Mouse (Mus musculus) liver, embryonic 11.5 days (tissue): ENCODE results near the gene Rhbdd3. TPM values are rescaled to one million over a fixed set of nuclear protein-coding genes. Genes with fewer than 3 reads are reported as not detected.

Source experiments
- ATAC-seq: fragments of 200-750 bp; cut with Nextera tagmentation; replicated peaks from 2 replicates; pipeline ENCODE4 v1.8.0; 2017; ENCODE audit warnings: moderate number of reproducible peaks, mild to moderate bottlenecking, moderate TSS enrichment, moderate library complexity; ENCODE audit not compliant: low FRiP score
- DNase-seq: peaks from one replicate; pipeline ENCODE4 v3.0.0-alpha.2; 2017; ENCODE audit warnings: low spot score
- H3K27ac ChIP-seq: fragments of 300-500 bp; sonication (generic); 2 replicates; pipeline ENCODE4 v1.5.1; 2014; ENCODE audit warnings: mild to moderate bottlenecking, low read depth, low read length, control low read depth
- H3K27me3 ChIP-seq: fragments of 300-500 bp; sonication (generic); replicated peaks from 2 replicates; pipeline ENCODE4 v1.6.1; 2014; ENCODE audit warnings: low read length, mixed read lengths; ENCODE audit not compliant: control insufficient read depth, insufficient read depth
- H3K36me3 ChIP-seq: fragments of 300-500 bp; sonication (generic); 2 replicates; pipeline ENCODE4 v1.6.1; 2014; ENCODE audit warnings: mild to moderate bottlenecking, low read length, moderate library complexity, mixed read lengths; ENCODE audit not compliant: control insufficient read depth, insufficient read depth
- H3K4me1 ChIP-seq: fragments of 300-500 bp; sonication (generic); replicated peaks from 2 replicates; pipeline ENCODE4 v1.6.1; 2014; ENCODE audit warnings: low read length, mixed read lengths; ENCODE audit not compliant: control insufficient read depth, insufficient read depth
- H3K4me2 ChIP-seq: fragments of 300-500 bp; sonication (generic); 2 replicates; pipeline ENCODE4 v1.6.1; 2014; ENCODE audit warnings: mild to moderate bottlenecking, control low read depth, moderate library complexity
- H3K4me3 ChIP-seq: fragments of 300-500 bp; sonication (generic); 2 replicates; pipeline ENCODE4 v1.5.1; 2014; ENCODE audit warnings: low read depth, low read length, control low read depth
- H3K9ac ChIP-seq: fragments of 300-500 bp; sonication (generic); 2 replicates; pipeline ENCODE4 v1.6.1; 2014; ENCODE audit warnings: low read depth, low read length, control low read depth
- H3K9me3 ChIP-seq: fragments of 300-500 bp; sonication (generic); 2 replicates; pipeline ENCODE4 v1.6.1; 2016; ENCODE audit warnings: low read length, inconsistent platforms, mixed read lengths; ENCODE audit not compliant: control insufficient read depth
- WGBS: fragments of 180-500 bp; shearing (Covaris S2); extraction: QIAGEN DNeasy Blood & Tissue Kit; methylation state at CpG from one replicate; pipeline ENCODE4 v1.1.7; 2014; 5-methylcytosine and 5-hydroxymethylcytosine counted together
- polyA plus RNA-seq: library from polyadenylated mRNA; unstranded; fragments of >200 nt; fragmentation: Nextera tagmentation; extraction: Ambion mirVana; gene quantifications from 2 replicates; pipeline ENCODE4 v1.2.1, GENCODE M21; 2014

Rhbdd3 gene
- polyA plus RNA-seq, 1 experiment from 2014 or later: 29.1 TPM

- H3K4me1 ChIP-seq: peaks cover 36% of the 10 kb centered on the region
- H3K36me3 ChIP-seq: no peaks in the 10 kb centered on the region
- H3K4me2 ChIP-seq: peak within 1 kb of the TSS; percentile 86
- DNase-seq: peak; percentile 59
- H3K9ac ChIP-seq: peak within 1 kb of the TSS; percentile 42; the same call in 1 of the 2 replicates
- H3K4me3 ChIP-seq: peak within 1 kb of the TSS; percentile 54
- no peak for ATAC-seq
- no peaks in the 10 kb centered on the region for H3K9me3 ChIP-seq
- no peak within 1 kb of the TSS for H3K27ac ChIP-seq
- peaks cover 78% of the 10 kb centered on the region for H3K27me3 ChIP-seq
- 2% methylated on average over 73 of the region's 77 CpGs for WGBS
Measured at GRCm38 (mm10) chr11:5057856-5058641, 40.7 kb upstream of the Rhbdd3 start, which contains the start of gene Rasl10a. Rasl10a (plus strand) TSS chr11:5058128.

GRCm38 (mm10) chr11:5058783-5059182 is 39.9 kb upstream of the Rhbdd3 start:
- Histone ChIP-seq H3K9ac (no peak overlapping the region), H3K27ac (no peak overlapping the region), H3K4me1 (peaks cover 36% of the 10 kb centered on the region), H3K9me3 (no peaks in the 10 kb centered on the region), H3K36me3 (no peaks in the 10 kb centered on the region), H3K27me3 (peaks cover 84% of the 10 kb centered on the region), H3K4me3 (no peak overlapping the region), H3K4me2 (no peak overlapping the region)
- 37% methylated on average over 9 of the region's 9 CpGs for WGBS
- ATAC-seq (no peak), DNase-seq (no peak)

GRCm38 (mm10) chr11:5059230-5059629 is 39.5 kb upstream of the Rhbdd3 start:
- Histone ChIP-seq H3K27me3 (peaks cover 88% of the 10 kb centered on the region), H3K4me3 (no peak overlapping the region), H3K9me3 (no peaks in the 10 kb centered on the region), H3K36me3 (no peaks in the 10 kb centered on the region), H3K9ac (no peak overlapping the region), H3K4me2 (no peak overlapping the region), H3K4me1 (peaks cover 36% of the 10 kb centered on the region), H3K27ac (no peak overlapping the region)
- ATAC-seq (no peak), DNase-seq (no peak)
- 30% methylated on average over 14 of the region's 14 CpGs for WGBS

- ATAC-seq (no peak), DNase-seq (no peak)
- no peak overlapping the region for H3K27ac ChIP-seq
- no peak overlapping the region for H3K4me3 ChIP-seq
- peaks cover 36% of the 10 kb centered on the region for H3K4me1 ChIP-seq
- H3K36me3 ChIP-seq: no peaks in the 10 kb centered on the region
- 10% methylated on average over 27 of the region's 27 CpGs for WGBS
- H3K27me3 ChIP-seq: peaks cover 89% of the 10 kb centered on the region
- no peak overlapping the region for H3K4me2 ChIP-seq
- H3K9ac ChIP-seq: no peak overlapping the region
- no peaks in the 10 kb centered on the region for H3K9me3 ChIP-seq
Measured at GRCm38 (mm10) chr11:5059704-5060156, 39.0 kb upstream of the Rhbdd3 start.

GRCm38 (mm10) chr11:5060756-5061412 is 37.8 kb upstream of the Rhbdd3 start:
- H3K4me1 ChIP-seq: peaks cover 36% of the 10 kb centered on the region
- no peaks in the 10 kb centered on the region for H3K9me3 ChIP-seq
- peak overlapping the region; percentile 71 for H3K4me2 ChIP-seq
- H3K4me3 ChIP-seq: peak overlapping the region; percentile 42
- H3K36me3 ChIP-seq: no peaks in the 10 kb centered on the region
- H3K27ac ChIP-seq: no peak overlapping the region
- H3K9ac ChIP-seq: no peak overlapping the region; the same call in 1 of the 2 replicates
- 62% methylated on average over 28 of the region's 28 CpGs for WGBS
- no peak for DNase-seq
- peaks cover 82% of the 10 kb centered on the region for H3K27me3 ChIP-seq
- no peak for ATAC-seq

GRCm38 (mm10) chr11:5061413-5062139 is 37.1 kb upstream of the Rhbdd3 start:
- DNase-seq (peak; percentile 83), ATAC-seq (peak; percentile 10)
- Histone ChIP-seq H3K27me3 (peaks cover 75% of the 10 kb centered on the region), H3K36me3 (no peaks in the 10 kb centered on the region), H3K4me3 (peak overlapping the region; percentile 42), H3K4me1 (peaks cover 36% of the 10 kb centered on the region), H3K27ac (no peak overlapping the region), H3K9ac (peak overlapping the region; percentile 26), H3K4me2 (peak overlapping the region; percentile 71), H3K9me3 (no peaks in the 10 kb centered on the region)
- 7% methylated on average over 62 of the region's 62 CpGs for WGBS

GRCm38 (mm10) chr11:5062326-5062725 is 36.4 kb upstream of the Rhbdd3 start:
- peaks cover 36% of the 10 kb centered on the region for H3K4me1 ChIP-seq
- no peaks in the 10 kb centered on the region for H3K9me3 ChIP-seq
- H3K4me2 ChIP-seq: peak overlapping the region; percentile 71
- peaks cover 67% of the 10 kb centered on the region for H3K27me3 ChIP-seq
- ATAC-seq (no peak), DNase-seq (no peak)
- H3K4me3 ChIP-seq: peak overlapping the region; percentile 42
- no peak overlapping the region for H3K27ac ChIP-seq
- H3K9ac ChIP-seq: no peak overlapping the region
- WGBS: 33% methylated on average over 13 of the region's 13 CpGs
- no peaks in the 10 kb centered on the region for H3K36me3 ChIP-seq

GRCm38 (mm10) chr11:5062860-5063505 is 35.7 kb upstream of the Rhbdd3 start:
- H3K36me3 ChIP-seq: no peaks in the 10 kb centered on the region
- H3K27me3 ChIP-seq: peaks cover 61% of the 10 kb centered on the region
- H3K27ac ChIP-seq: no peak overlapping the region
- 68% methylated on average over 13 of the region's 13 CpGs for WGBS
- peak overlapping the region; percentile 71 for H3K4me2 ChIP-seq
- H3K9me3 ChIP-seq: no peaks in the 10 kb centered on the region
- no peak overlapping the region for H3K9ac ChIP-seq
- no peak for ATAC-seq
- peaks cover 32% of the 10 kb centered on the region for H3K4me1 ChIP-seq
- peak overlapping the region; percentile 19; the same call in 1 of the 2 replicates for H3K4me3 ChIP-seq
- no peak for DNase-seq
